Mouse (Mus musculus): ENCODE measurements around the gene Fam196a.
A peak's percentile ranks its signal among the peaks of the same experiment; 100 is the strongest.

Gene Fam196a

DNA sequence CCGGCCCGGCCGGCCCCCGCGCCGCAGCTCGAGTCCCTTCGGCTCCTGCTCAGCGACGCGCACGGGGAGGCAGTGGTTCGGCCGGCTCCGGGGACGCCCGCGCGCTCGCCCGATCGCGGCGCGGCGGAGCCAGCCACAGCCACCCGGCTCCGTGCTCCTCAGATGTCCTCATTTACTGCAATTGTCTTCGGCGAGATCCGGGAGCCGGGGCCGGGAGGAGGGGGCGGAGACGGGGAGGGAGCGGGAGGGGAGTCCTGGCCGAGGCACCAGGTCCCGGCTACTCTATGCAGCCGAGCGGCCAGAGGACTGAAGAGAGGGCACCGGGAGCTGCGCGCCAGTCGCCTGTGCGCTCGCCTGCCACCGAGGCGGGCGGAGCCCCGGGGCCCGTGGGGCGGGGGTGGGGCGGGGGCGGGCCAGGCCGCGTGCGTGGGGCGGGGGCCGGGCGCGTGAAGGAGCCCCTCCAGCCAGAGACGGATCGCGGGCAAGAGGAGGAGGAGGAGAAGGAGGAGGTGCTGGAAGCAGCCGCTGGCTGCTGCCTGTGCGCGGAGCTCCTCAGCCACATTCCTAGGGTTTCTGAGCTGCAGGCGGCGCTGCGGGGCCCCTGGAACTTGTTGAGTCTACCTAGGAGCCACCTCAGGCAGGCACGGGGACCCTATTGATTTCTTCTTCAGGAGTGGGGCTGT lies at the start of gene Fam196a:
Gene Fam196a, minus strand, starts transcription at position 504 of the 683 bp plus-strand sequence.
- DNase-seq (ENCODE audit: low spot score in 2 of 2) = no peak

GRCm38 (mm10) chr7:134961608-134962007 lies 23.4 kb upstream of the Fam196a start:
- no peak for DNase-seq (ENCODE audit: low spot score in 2 of 2)

DNA sequence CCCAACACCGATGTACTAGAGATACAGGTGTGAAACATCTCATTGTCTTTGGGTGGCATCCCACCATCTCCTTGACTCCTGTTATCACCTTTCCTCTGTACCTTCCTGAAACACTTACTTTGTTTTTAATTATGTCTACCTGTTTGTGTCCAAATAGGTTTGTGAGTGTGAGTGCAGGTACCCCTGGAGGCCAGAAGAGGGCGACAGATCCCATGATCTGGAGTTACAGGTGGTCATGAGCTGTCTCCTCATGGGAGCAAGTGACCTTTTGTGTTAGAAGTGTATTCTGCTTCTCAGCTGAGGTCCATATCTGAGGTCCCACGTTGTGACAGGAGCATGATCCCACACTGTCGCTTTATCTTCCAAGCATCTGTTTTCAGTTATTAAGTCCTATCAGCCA lies 22.6 kb upstream of the Fam196a start:
- no peak for DNase-seq (ENCODE audit: low spot score in 2 of 2)

DNA sequence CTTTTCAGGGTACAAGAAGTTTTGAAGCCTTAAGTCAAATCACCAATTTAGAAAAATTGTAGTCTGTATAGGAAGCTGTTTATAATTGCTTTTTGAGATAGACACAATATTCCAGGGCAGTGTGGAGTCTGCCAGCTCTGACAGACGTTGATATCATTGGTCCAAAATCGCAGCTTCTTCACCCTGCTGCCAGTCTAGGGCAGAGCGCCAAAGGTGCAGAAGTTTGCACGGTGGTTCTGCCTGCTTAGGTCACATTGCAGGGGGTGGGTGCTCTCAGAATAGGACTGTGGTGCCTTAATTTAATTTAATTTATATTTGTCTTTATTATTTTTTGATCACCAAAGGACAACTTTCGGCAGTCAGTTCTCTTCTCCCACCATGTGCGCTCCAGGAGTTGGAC lies 20.9 kb upstream of the Fam196a start:
- no peak for DNase-seq (ENCODE audit: low spot score in 2 of 2)

DNA sequence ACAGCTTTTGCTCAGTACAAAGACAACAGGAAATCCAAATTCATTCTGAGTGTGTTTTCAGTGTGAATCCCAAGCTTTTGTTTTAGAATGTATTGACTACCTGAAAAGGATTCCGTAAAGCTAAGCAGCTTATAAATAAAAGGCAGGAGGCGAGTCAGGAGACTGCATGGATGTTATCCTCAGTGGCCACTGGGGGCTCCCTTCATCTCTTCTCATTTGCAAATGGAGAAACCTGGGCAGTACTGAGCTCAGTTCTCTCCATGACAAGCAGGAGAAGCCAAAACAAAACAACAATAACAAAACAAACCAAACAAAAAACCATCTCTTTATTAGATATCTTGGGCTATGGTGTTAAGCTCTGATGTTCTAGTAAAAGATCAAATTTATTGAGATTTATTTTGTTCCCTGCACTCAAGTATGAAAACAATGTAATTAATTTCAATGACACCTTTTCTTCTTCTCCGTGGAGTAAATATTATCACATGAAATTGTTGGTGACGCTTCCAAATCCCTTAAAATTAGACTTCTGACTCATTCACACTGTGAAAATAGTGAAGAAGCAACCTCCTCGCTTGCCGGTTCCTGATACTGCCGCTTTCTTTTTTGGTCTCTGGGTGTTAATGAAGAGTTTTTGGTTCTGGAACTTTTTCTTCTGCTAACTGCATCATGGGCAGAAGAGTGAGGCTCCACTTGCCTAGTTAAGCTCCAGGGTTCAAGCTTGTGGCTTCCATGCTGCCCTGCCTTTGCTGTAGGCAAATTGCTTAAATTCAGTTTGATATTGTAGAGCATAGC lies 7.9 kb upstream of the Fam196a start:
- DNase-seq (ENCODE audit: low spot score in 2 of 2) = no peak

DNA sequence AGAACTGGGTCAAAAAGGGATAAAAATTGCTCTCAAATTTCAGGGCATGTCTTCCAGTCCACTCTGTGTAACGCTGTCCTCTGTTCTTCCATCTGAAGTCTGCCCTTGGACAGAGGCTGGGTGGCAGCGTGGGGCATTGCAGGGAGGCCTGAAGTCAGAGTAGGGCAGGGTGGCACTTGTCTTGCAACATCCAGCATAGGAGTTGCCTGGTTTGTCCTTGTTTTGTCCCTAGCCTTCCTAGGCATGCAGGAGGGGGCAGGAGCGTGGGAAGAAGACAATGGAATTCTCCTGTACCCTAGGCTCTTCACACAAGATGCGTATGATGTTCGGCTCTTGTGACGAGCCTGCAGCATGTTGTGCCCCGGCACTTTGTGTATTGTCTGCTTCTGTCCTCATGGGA lies 5.5 kb upstream of the Fam196a start:
- DNase-seq (ENCODE audit: low spot score in 2 of 2) = no peak

DNA sequence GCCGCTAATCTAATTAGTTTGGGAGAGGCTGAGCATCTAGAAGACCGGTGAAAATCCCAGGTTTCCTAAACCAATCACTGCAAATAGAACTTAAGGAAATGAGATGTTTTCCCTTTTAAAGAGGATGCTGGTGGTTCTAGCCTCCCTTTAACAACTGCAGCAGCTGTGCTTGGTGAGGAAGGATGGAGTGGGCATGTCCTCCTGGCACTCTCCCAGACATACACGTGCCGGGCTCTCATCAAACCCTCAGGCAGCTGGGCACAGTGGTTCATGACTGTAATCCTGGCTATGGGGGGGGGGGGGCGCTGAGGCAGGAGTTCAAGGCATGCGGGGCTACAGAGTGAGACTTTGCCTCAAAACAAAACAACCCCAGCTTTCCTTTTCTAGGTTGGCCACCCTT lies 4.8 kb upstream of the Fam196a start:
- DNase-seq (ENCODE audit: low spot score in 2 of 2) = no peak

- DNase-seq (ENCODE audit: low spot score in 2 of 2) = no peak
Measured at GRCm38 (mm10) chr7:134941891-134942290, 3.7 kb upstream of the Fam196a start.

DNA sequence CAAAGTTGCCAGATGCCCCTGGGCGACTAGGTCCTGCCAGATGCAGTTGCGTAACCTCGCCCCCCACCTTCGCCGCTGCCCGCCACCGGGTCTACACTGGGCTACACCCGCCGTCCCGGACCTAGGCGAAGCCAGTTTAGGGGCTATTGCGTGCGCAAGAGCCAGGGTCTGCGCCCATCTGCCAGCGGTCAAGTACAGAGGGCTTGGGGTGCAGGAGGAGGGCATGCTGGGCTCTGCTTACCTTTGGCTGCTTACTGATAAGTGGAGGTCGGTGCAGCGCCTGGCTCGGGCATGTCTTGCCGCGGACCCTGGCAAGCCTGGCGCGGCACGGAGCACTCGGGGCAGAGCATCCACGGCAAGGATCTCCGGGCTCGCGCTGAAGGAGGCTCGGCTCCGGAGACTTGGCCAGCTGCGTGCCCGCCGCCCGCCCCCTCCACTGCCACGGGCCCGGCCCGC lies 731 bp downstream of the Fam196a start:
- DNase-seq (ENCODE audit: low spot score in 2 of 2) = no peak

DNA sequence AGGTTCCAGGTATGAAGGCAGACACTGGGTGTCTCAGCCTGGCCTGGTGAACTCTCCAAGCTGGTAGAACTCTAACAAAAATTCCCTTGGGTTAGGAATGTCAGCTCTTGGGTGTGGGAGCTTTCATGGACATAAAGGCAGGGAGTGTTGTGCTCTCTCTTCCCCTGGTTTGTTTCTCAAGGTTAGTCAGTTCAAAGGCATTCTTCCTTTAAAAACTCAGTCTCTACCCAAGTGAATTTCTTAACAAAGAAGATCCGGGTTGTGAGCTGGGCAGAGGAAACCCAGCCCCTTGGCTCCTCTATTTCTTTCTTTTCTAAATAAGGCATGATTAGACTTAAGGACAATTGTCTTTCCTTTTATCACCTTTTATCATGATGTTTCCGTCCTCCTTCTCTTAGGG lies 6.3 kb downstream of the Fam196a start:
- DNase-seq (ENCODE audit: low spot score in 2 of 2) = no peak

DNA sequence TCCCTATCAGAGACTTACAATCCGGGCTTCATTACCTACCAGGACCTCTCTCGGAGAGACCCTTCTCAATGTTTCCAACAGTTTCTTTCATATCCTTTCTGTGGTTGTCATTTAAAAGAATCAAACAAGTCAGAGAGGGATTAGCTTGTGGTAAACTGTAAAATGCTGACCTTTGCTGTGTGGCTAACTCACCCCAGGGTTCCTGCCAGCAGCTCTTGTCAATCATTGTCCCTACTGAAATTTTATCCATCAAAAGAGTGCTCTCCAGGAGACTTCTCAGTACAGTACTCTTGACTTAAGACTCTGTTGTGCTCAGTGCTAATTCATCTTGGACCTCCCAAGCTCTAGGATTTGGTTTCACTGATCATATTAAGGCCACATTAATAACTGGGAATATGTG lies 36.2 kb downstream of the Fam196a start:
- no peak for DNase-seq (ENCODE audit: low spot score in 2 of 2)

- no peak for DNase-seq (ENCODE audit: low spot score in 2 of 2)
Measured at GRCm38 (mm10) chr7:134899462-134899861, 38.8 kb downstream of the Fam196a start.

- no peak for DNase-seq (ENCODE audit: low spot score in 2 of 2)
Measured at GRCm38 (mm10) chr7:134894604-134895003, 43.6 kb downstream of the Fam196a start.

DNA sequence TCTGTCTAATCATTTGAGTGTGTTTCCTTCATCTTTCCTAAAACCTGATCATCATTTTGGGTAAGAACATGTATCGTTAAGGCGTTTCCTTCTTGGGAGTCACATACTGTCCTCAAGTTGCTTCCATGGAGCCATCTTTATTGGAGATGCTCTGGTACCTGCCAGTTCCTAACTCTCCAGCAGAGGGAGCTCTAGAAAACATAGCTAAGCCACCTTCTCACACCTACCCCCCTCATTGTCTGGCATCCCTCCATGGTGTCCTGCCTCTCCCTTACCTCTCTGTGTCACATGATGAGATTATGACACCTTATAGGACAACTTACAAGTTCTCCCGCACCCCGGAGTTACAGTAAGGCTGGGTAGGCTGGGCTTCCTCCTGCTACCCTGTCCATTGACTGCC lies 45.3 kb downstream of the Fam196a start:
- no peak for DNase-seq (ENCODE audit: low spot score in 2 of 2)

- DNase-seq (ENCODE audit: low spot score in 2 of 2) = no peak
Measured at GRCm38 (mm10) chr7:134892449-134892871, 45.8 kb downstream of the Fam196a start.

DNA sequence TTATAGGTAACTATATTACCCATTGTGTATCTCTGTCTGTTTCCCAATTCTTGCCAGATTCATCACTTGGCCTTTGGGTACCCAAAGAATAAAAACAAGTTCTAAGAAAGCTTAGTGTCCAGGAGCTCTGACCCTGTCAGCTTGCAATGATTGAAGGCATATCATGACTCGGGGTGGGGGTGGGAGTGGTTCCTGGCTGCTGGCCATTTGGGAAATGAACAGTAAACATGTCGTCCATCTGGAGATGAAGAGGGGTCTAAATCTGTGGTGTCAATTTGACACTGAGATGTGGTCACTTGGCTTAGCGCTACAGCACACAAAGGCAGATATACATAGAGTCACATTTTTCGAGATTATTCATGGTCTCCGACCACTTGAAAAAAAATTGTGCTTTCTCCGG lies 54.7 kb downstream of the Fam196a start:
- no peak for DNase-seq (ENCODE audit: low spot score in 2 of 2)

GRCm38 (mm10) chr7:134880431-134880830 lies 57.8 kb downstream of the Fam196a start:
- DNase-seq (ENCODE audit: low spot score in 2 of 2) = no peak

DNA sequence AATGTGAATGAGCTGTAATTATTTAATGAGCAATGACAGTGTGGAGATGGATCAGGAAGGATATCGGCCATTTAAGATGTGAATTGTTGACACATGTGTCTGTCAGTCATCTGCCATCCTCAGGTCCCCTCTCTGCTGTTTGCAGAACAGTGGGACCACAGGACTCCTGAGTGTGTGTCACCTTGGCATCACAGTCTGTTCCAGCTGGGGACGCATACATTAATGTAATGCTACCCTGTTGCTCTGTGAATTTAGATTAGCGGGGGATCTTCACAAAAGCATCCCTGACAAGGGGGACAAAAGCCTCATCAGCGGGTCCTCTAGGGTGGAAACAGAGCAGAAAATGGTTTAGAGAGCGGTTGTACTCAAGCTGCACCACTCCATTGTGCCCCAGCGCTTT lies 59.2 kb downstream of the Fam196a start:
- no peak for DNase-seq (ENCODE audit: low spot score in 2 of 2)

DNA sequence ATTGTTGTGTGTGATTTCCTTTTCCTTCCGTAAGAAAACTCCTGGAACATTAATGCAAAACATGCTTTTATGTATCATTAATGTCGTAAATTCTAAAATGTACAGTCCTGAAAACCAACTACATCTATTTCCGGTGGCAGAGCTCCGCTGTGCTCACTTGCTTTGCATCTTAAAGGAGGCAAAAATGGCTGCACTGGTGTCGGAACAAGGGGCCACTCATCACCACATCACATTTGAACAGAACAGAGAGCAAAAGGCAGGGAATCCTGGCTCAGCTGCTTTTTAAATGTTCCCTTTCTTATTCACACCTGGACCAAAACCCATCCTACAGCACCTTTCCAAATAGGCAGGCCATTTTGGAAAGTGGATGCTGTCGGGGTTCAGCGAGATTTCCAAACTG lies 65.2 kb downstream of the Fam196a start:
- DNase-seq (ENCODE audit: low spot score in 2 of 2) = no peak

GRCm38 (mm10) chr7:134872511-134872910 lies 65.7 kb downstream of the Fam196a start:
- DNase-seq (ENCODE audit: low spot score in 2 of 2) = no peak

DNA sequence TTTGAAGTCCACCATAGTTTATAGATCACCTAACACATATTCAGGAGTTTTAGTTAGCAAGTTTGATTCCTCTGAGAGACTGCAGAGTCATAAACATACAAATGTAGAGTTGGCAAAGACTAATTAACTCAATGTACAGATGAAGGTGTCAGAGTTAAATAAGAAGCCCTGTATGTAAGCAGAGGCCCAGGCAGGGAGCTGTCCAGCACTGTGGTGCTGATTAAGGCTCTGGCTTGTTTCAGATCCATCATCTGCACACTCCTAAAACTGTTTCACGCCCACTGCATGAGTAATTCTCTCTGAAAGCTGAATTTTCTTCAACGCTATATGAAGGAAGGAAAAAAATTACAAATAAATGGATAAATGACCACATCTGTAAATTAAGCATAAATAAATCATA lies 74.1 kb downstream of the Fam196a start:
- peak in 1 of 2 experiments; percentile 36 for DNase-seq (ENCODE audit: low spot score in 2 of 2)

DNA sequence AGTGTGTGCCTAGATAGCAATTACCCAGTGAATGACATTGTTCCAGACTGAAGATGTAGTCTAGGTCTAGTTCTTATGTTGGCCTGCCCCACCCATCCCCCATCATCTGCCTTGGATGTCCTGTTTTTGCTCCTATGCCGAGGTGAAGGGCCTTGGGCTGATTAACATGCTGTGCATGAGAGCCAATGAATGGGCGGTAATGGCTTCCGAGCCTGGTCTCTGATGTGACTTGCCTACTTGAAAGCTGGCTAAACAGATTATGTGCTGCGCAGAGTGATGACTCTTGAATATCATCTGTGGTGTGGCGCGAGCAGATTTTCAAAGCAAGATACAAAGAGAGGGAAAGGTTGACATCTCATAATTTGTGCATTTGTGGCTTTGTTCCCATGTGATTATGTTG lies 76.2 kb downstream of the Fam196a start:
- no peak for DNase-seq (ENCODE audit: low spot score in 2 of 2)

DNA sequence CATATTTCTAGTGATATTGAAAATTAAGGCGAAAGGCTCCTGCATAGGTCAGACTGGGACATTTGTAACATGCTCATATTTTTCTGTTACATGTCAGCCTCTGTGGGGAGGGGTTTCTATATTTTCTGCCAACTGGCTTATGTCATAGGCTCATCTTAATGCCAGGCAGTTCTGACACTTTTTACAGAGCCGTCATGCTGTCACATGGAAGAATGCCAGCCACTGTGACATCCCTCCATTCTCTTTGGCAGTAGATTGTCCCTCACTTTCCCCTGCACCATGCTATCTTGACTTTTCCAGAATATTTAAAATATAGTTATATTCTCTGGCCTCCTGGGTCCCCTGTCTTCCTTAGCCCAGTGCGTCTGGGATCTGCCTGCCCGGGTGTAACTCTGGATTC lies 95.5 kb downstream of the Fam196a start:
- no peak for DNase-seq (ENCODE audit: low spot score in 2 of 2)

Measured in spleen, postnatal 10 days (tissue).